Mouse (Mus musculus) embryonic fibroblast, embryonic 13.5 days (primary cell): ENCODE results near the gene Ephb1.

ENCODE experiments used
- CTCF ChIP-seq: IDR thresholded peaks from 2 replicates; pipeline ENCODE4 v1.5.1; 2011; ENCODE audit warnings: mild to moderate bottlenecking, control low read depth, low read length, moderate library complexity, borderline replicate concordance; ENCODE audit not compliant: insufficient read depth
- POLR2A ChIP-seq: IDR thresholded peaks from 2 replicates; pipeline ENCODE4 v1.6.1; 2011; ENCODE audit warnings: low read depth, mild to moderate bottlenecking, control low read depth, low read length, moderate library complexity

GRCm38 (mm10) chr9:102240215-102240614 lies 114.3 kb downstream of the Ephb1 start:
- TF ChIP-seq CTCF (no peak), POLR2A (no peak)
